Mouse (Mus musculus) lung, postnatal 0 days (tissue): ENCODE measurements around the gene Ankrd65. TPM values are rescaled to one million over a fixed set of nuclear protein-coding genes. Genes with fewer than 3 reads are reported as not detected.

Source experiments
- ATAC-seq: fragments of 200-750 bp; cut with Nextera tagmentation; 2 replicates; pipeline ENCODE4 v1.8.0; 2017; ENCODE audit warnings: moderate library complexity
- DNase-seq: peaks from one replicate; pipeline ENCODE4 v3.0.0-alpha.2; 2016; ENCODE audit warnings: low spot score
- H3K27ac ChIP-seq: fragments of 300-500 bp; sonication (generic); 2 replicates; pipeline ENCODE4 v1.5.1; 2014; ENCODE audit warnings: antibody characterized with exemption, mild to moderate bottlenecking, low read length, mixed read lengths
- H3K27me3 ChIP-seq: fragments of 300-500 bp; sonication (generic); replicated peaks from 2 replicates; pipeline ENCODE4 v1.6.1; 2014; ENCODE audit warnings: low read length, mixed read lengths; ENCODE audit not compliant: insufficient read depth
- H3K36me3 ChIP-seq: fragments of 300-500 bp; sonication (generic); 2 replicates; pipeline ENCODE4 v1.6.1; 2014; ENCODE audit warnings: low read length, mixed read lengths; ENCODE audit not compliant: insufficient read depth
- H3K4me1 ChIP-seq: fragments of 300-500 bp; sonication (generic); 2 replicates; pipeline ENCODE4 v1.6.1; 2014; ENCODE audit warnings: antibody characterized with exemption, low read depth, low read length, mixed read lengths; ENCODE audit not compliant: insufficient read depth
- H3K4me2 ChIP-seq: fragments of 300-500 bp; sonication (generic); replicated peaks from 2 replicates; pipeline ENCODE4 v1.6.1; 2014; ENCODE audit warnings: low read depth, mild to moderate bottlenecking, low read length, moderate library complexity, mixed read lengths
- H3K4me3 ChIP-seq: fragments of 300-500 bp; sonication (generic); 2 replicates; pipeline ENCODE4 v1.5.1; 2014; ENCODE audit warnings: low read depth, low read length
- H3K9ac ChIP-seq: fragments of 300-500 bp; sonication (generic); replicated peaks from 2 replicates; pipeline ENCODE4 v1.6.1; 2014; ENCODE audit warnings: low read depth, mild to moderate bottlenecking
- H3K9me3 ChIP-seq: fragments of 300-500 bp; sonication (generic); 2 replicates; pipeline ENCODE4 v1.6.1; 2016; ENCODE audit warnings: low read length, mixed read lengths
- CTCF ChIP-seq: IDR thresholded peaks from 2 replicates; pipeline ENCODE4 v1.5.1; 2016; ENCODE audit warnings: antibody characterized with exemption, mild to moderate bottlenecking
- EP300 ChIP-seq: IDR thresholded peaks from 2 replicates; pipeline ENCODE4 v1.6.1; 2016; ENCODE audit warnings: antibody characterized with exemption, mild to moderate bottlenecking, control low read depth
- WGBS: fragments of 180-500 bp; shearing (Covaris S2); extraction: QIAGEN DNeasy Blood & Tissue Kit; methylation state at CpG from one replicate; pipeline ENCODE4 v1.1.7; 2014; 5-methylcytosine and 5-hydroxymethylcytosine counted together
- polyA plus RNA-seq: library from polyadenylated mRNA; unstranded; fragments of >200 nt; fragmentation: Nextera tagmentation; extraction: Ambion mirVana; gene quantifications from 2 replicates; pipeline ENCODE4 v1.2.1, GENCODE M21; 2015

The Ankrd65 gene
- polyA plus RNA-seq, 1 experiment from 2014 or later: 6.0 TPM

DNA sequence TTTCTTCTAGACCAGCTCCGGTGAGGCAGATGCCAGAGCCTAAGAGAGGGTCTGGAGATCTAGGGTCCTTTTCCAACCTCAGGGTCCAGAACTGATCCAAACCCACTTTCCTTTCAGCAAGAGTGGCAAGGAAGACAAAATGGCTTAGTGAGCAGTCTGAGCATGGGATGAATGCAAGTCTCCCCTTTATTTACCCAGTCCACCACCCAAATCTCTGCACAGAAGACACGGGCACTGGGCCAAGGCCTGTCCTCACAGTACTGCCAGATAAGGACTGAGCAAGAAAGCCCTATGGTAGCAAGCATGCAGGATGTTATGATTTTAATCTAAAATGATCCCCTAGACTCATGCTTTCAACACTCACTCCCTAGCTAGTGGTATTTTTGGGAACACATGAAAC lies 12.4 kb upstream of the Ankrd65 start:
- no peak for DNase-seq
- H3K9me3 ChIP-seq: no peaks in the 10 kb centered on the region
- 38% methylated on average over 2 of the region's 2 CpGs for WGBS
- H3K27me3 ChIP-seq: 0 out of 2 replicates have a peak, but pooled peaks cover 4% of the 10 kb centered on the region
- H3K9ac ChIP-seq: no peak overlapping the region
- no peak for ATAC-seq
- no peaks in the 10 kb centered on the region for H3K36me3 ChIP-seq
- H3K4me1 ChIP-seq: peaks cover 15% of the 10 kb centered on the region
- no peak for TF ChIP-seq CTCF
- no peak for TF ChIP-seq EP300
- H3K4me3 ChIP-seq: no peak overlapping the region
- 0 out of 2 replicates have a peak overlapping the region, but pooled peaks have one; percentile 23 for H3K27ac ChIP-seq
- no peak overlapping the region for H3K4me2 ChIP-seq

DNA sequence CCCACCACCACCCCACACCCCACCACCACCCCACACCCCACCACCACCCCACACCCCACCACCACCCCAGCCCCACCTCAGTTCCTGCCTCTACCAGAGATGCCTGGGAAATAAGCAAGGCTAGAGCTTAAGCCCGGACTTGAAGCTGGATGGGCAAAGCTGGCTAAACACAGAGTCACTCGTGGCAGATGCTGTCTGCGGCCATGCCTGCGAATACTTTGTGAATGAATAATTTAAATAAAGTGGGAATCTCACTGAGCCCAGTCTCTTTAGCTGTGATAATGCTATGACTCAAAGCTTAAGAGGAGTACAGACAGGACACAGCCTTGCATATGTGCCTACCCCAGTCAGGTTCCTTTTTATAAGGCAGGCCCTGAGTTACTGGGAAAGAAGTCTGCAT lies 10.7 kb upstream of the Ankrd65 start:
- Histone ChIP-seq H3K4me1 (peaks cover 11% of the 10 kb centered on the region), H3K27me3 (no peaks in the 10 kb centered on the region), H3K36me3 (no peaks in the 10 kb centered on the region), H3K27ac (no peak overlapping the region), H3K4me2 (no peak overlapping the region), H3K4me3 (no peak overlapping the region), H3K9ac (no peak overlapping the region), H3K9me3 (no peaks in the 10 kb centered on the region)
- ATAC-seq (no peak), DNase-seq (no peak)
- 82% methylated on average over 4 of the region's 4 CpGs for WGBS
- TF ChIP-seq EP300 (no peak), CTCF (no peak)

DNA sequence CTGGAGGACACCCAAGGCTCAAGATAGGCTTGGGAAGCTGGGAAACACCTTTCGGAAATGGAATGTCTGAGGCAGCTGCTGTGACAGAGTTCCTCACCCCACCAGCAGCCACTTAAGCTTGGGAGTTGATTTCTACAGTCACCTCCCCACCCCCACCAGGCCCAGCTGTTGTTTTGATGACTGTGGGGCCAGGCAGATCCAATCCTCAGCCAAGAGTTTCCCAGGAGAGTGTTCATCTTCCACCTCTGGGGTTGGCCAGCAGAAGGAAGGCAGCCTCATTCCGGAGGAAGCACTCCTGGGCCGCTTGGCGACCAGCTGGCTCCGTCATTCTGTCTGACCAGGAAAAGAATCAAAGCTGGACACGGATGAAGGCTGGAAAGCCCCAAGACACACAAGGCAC lies 9.3 kb upstream of the Ankrd65 start:
- no peak overlapping the region for H3K4me3 ChIP-seq
- no peak overlapping the region for H3K4me2 ChIP-seq
- H3K4me1 ChIP-seq: 0 out of 2 replicates have a peak, but pooled peaks cover 4% of the 10 kb centered on the region
- H3K27ac ChIP-seq: peak overlapping the region; percentile 20; the same call in 1 of the 2 replicates
- ATAC-seq: peak; percentile 40
- DNase-seq: peak; percentile 53
- no peak overlapping the region for H3K9ac ChIP-seq
- H3K27me3 ChIP-seq: no peaks in the 10 kb centered on the region
- no peak for TF ChIP-seq EP300
- TF ChIP-seq CTCF: no peak
- WGBS: 17% methylated on average over 6 of the region's 6 CpGs
- H3K36me3 ChIP-seq: no peaks in the 10 kb centered on the region
- H3K9me3 ChIP-seq: no peaks in the 10 kb centered on the region

DNA sequence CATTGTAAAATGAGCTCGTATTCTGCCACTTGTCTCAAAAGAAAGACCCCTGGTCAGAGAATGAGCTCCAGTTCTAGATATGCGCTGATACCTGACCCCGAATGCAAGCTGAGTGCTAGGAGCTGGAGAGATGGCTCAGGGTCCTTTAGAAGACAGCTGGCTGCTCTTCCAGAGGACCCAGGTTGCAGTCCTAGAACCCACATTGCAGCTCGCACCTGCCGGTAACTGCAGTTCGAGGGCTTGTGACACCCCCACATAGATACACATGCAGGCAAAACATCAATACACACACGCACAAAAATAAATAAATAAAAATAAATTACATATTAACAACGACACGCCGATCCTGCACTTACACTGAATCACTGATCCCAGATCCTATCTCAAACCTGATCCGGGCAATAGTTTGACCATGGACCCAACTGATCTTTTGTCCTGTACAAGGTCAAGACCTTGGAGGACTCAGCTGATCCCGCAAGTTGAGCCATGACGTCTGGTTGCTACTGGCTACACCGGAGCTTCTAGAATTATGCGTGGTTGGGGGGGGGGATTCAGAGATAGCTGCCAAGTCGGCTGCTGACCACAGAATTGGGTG lies 6.7 kb upstream of the Ankrd65 start:
- no peak overlapping the region for H3K9ac ChIP-seq
- H3K9me3 ChIP-seq: no peaks in the 10 kb centered on the region
- H3K4me2 ChIP-seq: peak overlapping the region; percentile 61
- peak overlapping the region; percentile 47 for H3K4me3 ChIP-seq
- 35% methylated on average over 16 of the region's 16 CpGs for WGBS
- H3K4me1 ChIP-seq: no peaks in the 10 kb centered on the region
- H3K27ac ChIP-seq: no peak overlapping the region; the same call in 1 of the 2 replicates
- no peaks in the 10 kb centered on the region for H3K36me3 ChIP-seq
- DNase-seq (no peak), ATAC-seq (no peak)
- TF ChIP-seq CTCF (no peak), EP300 (no peak)
- H3K27me3 ChIP-seq: no peaks in the 10 kb centered on the region

DNA sequence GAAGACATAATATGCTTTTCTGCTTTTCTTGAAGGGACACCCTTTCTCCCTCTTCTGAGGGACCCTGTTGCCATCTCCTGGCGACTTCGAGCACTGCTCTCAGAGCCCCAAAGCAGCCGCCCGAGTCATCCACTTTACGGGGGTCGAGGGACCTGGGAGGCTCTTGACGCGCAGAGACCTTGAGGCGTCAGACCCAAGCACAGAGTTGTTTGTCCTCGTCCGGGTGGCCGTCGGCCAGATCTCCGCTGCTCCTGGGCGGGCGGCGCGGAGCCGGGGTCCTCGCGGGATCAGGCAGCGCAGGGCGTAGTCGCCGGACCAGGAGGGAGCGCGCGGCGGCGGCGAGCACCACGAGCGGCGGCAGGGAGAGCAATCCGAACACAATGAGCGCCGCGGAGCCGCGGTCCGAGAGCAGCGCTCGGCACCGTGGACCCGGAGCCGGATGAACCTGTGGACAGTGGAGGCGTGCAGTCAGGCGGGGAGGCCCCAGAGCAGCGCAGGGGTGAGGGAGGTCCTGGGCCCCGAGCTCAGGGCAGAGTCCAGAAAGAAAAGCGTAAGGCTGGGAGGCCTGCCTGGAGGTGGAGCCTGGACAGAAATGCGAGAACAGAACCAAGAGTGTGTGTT lies 6.0 kb upstream of the Ankrd65 start:
- peak overlapping the region; percentile 53 for H3K9ac ChIP-seq
- H3K27ac ChIP-seq: peak overlapping the region; percentile 64; the same call in 1 of the 2 replicates
- WGBS: 3% methylated on average over 52 of the region's 52 CpGs
- no peaks in the 10 kb centered on the region for H3K9me3 ChIP-seq
- H3K4me2 ChIP-seq: peak overlapping the region; percentile 61
- TF ChIP-seq EP300 (no peak), CTCF (peak; percentile 82)
- peak; percentile 85 for ATAC-seq
- H3K4me1 ChIP-seq: no peaks in the 10 kb centered on the region
- H3K4me3 ChIP-seq: peak overlapping the region; percentile 47
- DNase-seq: peak; percentile 85
- H3K36me3 ChIP-seq: no peaks in the 10 kb centered on the region
- H3K27me3 ChIP-seq: no peaks in the 10 kb centered on the region

DNA sequence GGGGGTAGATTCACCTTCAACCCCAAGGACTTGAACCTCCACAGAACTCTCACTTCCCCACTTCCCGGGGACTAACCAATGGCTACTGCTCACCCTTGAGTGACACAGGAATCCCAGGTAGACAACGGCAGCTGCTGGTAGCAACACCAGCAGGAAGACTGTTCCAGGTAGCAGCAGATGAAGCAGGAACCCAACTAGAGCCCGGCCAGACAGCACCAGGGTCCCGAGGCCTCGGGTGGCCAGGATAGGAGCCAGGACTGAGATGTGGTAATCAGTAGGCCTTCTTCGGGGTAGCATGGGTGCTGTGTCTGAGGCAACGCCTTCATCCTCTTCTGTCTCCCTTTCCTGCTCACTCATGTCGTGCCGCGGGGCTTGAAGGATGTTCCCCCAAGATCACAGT lies 5.0 kb upstream of the Ankrd65 start:
- ATAC-seq: no peak
- Histone ChIP-seq H3K9ac (no peak overlapping the region), H3K4me3 (no peak overlapping the region)

More for the DNA sequence above, 5.0 kb upstream of the Ankrd65 start:
- no peak for DNase-seq
- no peaks in the 10 kb centered on the region for H3K27me3 ChIP-seq
- 79% methylated on average over 10 of the region's 10 CpGs for WGBS
- no peaks in the 10 kb centered on the region for H3K36me3 ChIP-seq
- H3K4me1 ChIP-seq: no peaks in the 10 kb centered on the region
- H3K9me3 ChIP-seq: no peaks in the 10 kb centered on the region
- no peak for TF ChIP-seq CTCF
- TF ChIP-seq EP300: no peak
- H3K4me2 ChIP-seq: no peak overlapping the region
- H3K27ac ChIP-seq: no peak overlapping the region
